Mouse (Mus musculus) 3T3-L1 (cell line): ENCODE measurements around the gene Hectd1.
A peak's percentile ranks its signal among the peaks of the same experiment; 100 is the strongest.

Source experiments
- DNase-seq: peaks from one replicate; pipeline ENCODE4 v3.0.0-alpha.2; 2015; ENCODE audit warnings: low read depth, low spot score

Gene Hectd1

GRCm38 (mm10) chr12:51829290-51830076, at the start of gene Hectd1:
Gene Hectd1, minus strand, starts transcription at chr12:51829536.
- peak; percentile 61 for DNase-seq

- no peak for DNase-seq
These were observed 42.3 kb upstream of the Hectd1 start for GRCm38 (mm10) chr12:51871446-51872144.

- no peak for DNase-seq
These were observed 40.2 kb upstream of the Hectd1 start for GRCm38 (mm10) chr12:51869511-51869910.

- no peak for DNase-seq
These were observed 37.7 kb upstream of the Hectd1 start for GRCm38 (mm10) chr12:51867076-51867475.

GRCm38 (mm10) chr12:51866226-51866910, 37.0 kb upstream of the Hectd1 start:
- DNase-seq, result peak; percentile 55

- DNase-seq, result peak; percentile 65
These were observed 36.4 kb upstream of the Hectd1 start for GRCm38 (mm10) chr12:51865790-51866179.

GRCm38 (mm10) chr12:51865061-51865789, 35.9 kb upstream of the Hectd1 start:
- DNase-seq, result peak; percentile 86

- DNase-seq, result no peak
These were observed 34.0 kb upstream of the Hectd1 start for GRCm38 (mm10) chr12:51863116-51864002.

GRCm38 (mm10) chr12:51858134-51859028, 29.0 kb upstream of the Hectd1 start:
- DNase-seq, result no peak

GRCm38 (mm10) chr12:51856768-51857295, 27.5 kb upstream of the Hectd1 start:
- DNase-seq, result no peak

GRCm38 (mm10) chr12:51855872-51856271, 26.5 kb upstream of the Hectd1 start:
- DNase-seq, result no peak

- DNase-seq, result no peak
These were observed 26.1 kb upstream of the Hectd1 start for GRCm38 (mm10) chr12:51855453-51855852.

GRCm38 (mm10) chr12:51851617-51852016, 22.3 kb upstream of the Hectd1 start:
- DNase-seq, result no peak

- no peak for DNase-seq
These were observed 21.8 kb upstream of the Hectd1 start for GRCm38 (mm10) chr12:51851155-51851554.

- peak; percentile 34 for DNase-seq
These were observed 21.0 kb upstream of the Hectd1 start for GRCm38 (mm10) chr12:51850339-51850738.

GRCm38 (mm10) chr12:51849902-51850301, 20.6 kb upstream of the Hectd1 start:
- DNase-seq, result no peak

- DNase-seq, result peak; percentile 99
These were observed 18.8 kb upstream of the Hectd1 start for GRCm38 (mm10) chr12:51847953-51848680.

- DNase-seq, result no peak
These were observed 15.9 kb upstream of the Hectd1 start for GRCm38 (mm10) chr12:51845261-51845660.
